Mouse (Mus musculus): Measurements from ENCODE around the gene Usp46. TPM values are rescaled to one million over a fixed set of nuclear protein-coding genes. Genes with fewer than 3 reads are reported as not detected.
A peak's percentile ranks its signal among the peaks of the same experiment; 100 is the strongest.

Gene Usp46
- total and polyA plus RNA-seq, 2 experiments from 2014 or later = 37.6 to 62.0 TPM

- Histone ChIP-seq H3K9ac (no peak overlapping the region), H3K9me3 (ENCODE audit: low read length) (no peaks in the 10 kb centered on the region), H3K4me3 (ENCODE audit: low read depth, low read length) (no peak overlapping the region), H3K36me3 (ENCODE audit: insufficient read depth) (peaks cover 9% of the 10 kb centered on the region; the same call in 1 of the 2 replicates), H3K27ac (ENCODE audit: low read depth, low read length) (no peak overlapping the region), H3K4me1 (ENCODE audit: insufficient read depth) (no peaks in the 10 kb centered on the region), H3K4me2 (ENCODE audit: low read depth) (no peak overlapping the region), H3K27me3 (ENCODE audit: insufficient read depth, low read length) (no peaks in the 10 kb centered on the region)
- DNase-seq (no peak), ATAC-seq (no peak)
- TF ChIP-seq CTCF (IDR thresholded peaks at IDR 0.05; ENCODE audit: low read depth) = no peak
- 84% methylated on average over 25 of the region's 25 CpGs for WGBS
Measured at GRCm38 (mm10) chr5:74028691-74029479, 39.3 kb downstream of the Usp46 start.

GRCm38 (mm10) chr5:74028221-74028620 is 40.0 kb downstream of the Usp46 start:
- DNase-seq = no peak

GRCm38 (mm10) chr5:74020506-74020905 is 47.7 kb downstream of the Usp46 start:
- 92% methylated on average over 4 of the region's 4 CpGs for WGBS
- H3K9ac ChIP-seq = no peak overlapping the region
- TF ChIP-seq CTCF (IDR thresholded peaks at IDR 0.05; ENCODE audit: low read depth) = no peak
- H3K36me3 ChIP-seq (ENCODE audit: insufficient read depth) = no peaks in the 10 kb centered on the region
- no peak overlapping the region for H3K4me3 ChIP-seq (ENCODE audit: low read depth, low read length)
- no peaks in the 10 kb centered on the region for H3K27me3 ChIP-seq (ENCODE audit: insufficient read depth, low read length)
- 0 out of 2 replicates have a peak, but pooled peaks cover 11% of the 10 kb centered on the region for H3K4me1 ChIP-seq (ENCODE audit: insufficient read depth)
- no peak overlapping the region for H3K4me2 ChIP-seq (ENCODE audit: low read depth)
- ATAC-seq (no peak), DNase-seq (no peak)
- no peaks in the 10 kb centered on the region for H3K9me3 ChIP-seq (ENCODE audit: low read length)
- H3K27ac ChIP-seq (ENCODE audit: low read depth, low read length) = no peak overlapping the region

More at GRCm38 (mm10) chr5:74028221-74028620, 40.0 kb downstream of the Usp46 start:
- Histone ChIP-seq H3K4me3 (ENCODE audit: low read depth, low read length) (no peak overlapping the region), H3K9me3 (ENCODE audit: low read length) (no peaks in the 10 kb centered on the region), H3K4me2 (ENCODE audit: low read depth) (no peak overlapping the region), H3K27me3 (ENCODE audit: insufficient read depth, low read length) (no peaks in the 10 kb centered on the region), H3K36me3 (ENCODE audit: insufficient read depth) (peaks cover 9% of the 10 kb centered on the region; the same call in 1 of the 2 replicates), H3K9ac (no peak overlapping the region), H3K27ac (ENCODE audit: low read depth, low read length) (no peak overlapping the region), H3K4me1 (ENCODE audit: insufficient read depth) (no peaks in the 10 kb centered on the region)
- no peak for ATAC-seq
- 74% methylated on average over 2 of the region's 2 CpGs for WGBS
- no peak for TF ChIP-seq CTCF (IDR thresholded peaks at IDR 0.05; ENCODE audit: low read depth)

- Histone ChIP-seq H3K27ac (ENCODE audit: low read depth, low read length) (peak overlapping the region; percentile 72; the same call in 1 of the 2 replicates), H3K4me1 (ENCODE audit: insufficient read depth) (0 out of 2 replicates have a peak, but pooled peaks cover 11% of the 10 kb centered on the region), H3K9me3 (ENCODE audit: low read length) (no peaks in the 10 kb centered on the region), H3K9ac (no peak overlapping the region), H3K4me2 (ENCODE audit: low read depth) (no peak overlapping the region), H3K4me3 (ENCODE audit: low read depth, low read length) (no peak overlapping the region), H3K27me3 (ENCODE audit: insufficient read depth, low read length) (no peaks in the 10 kb centered on the region), H3K36me3 (ENCODE audit: insufficient read depth) (peaks cover 6% of the 10 kb centered on the region)
- 40% methylated on average over 8 of the region's 8 CpGs for WGBS
- ATAC-seq (peak; percentile 66), DNase-seq (peak; percentile 41)
- no peak for TF ChIP-seq CTCF (IDR thresholded peaks at IDR 0.05; ENCODE audit: low read depth)
Measured at GRCm38 (mm10) chr5:74018870-74019565, 49.2 kb downstream of the Usp46 start.

GRCm38 (mm10) chr5:74017488-74017887 is 50.7 kb downstream of the Usp46 start:
- Histone ChIP-seq H3K36me3 (ENCODE audit: insufficient read depth) (peaks cover 6% of the 10 kb centered on the region), H3K27ac (ENCODE audit: low read depth, low read length) (no peak overlapping the region), H3K27me3 (ENCODE audit: insufficient read depth, low read length) (no peaks in the 10 kb centered on the region), H3K4me3 (ENCODE audit: low read depth, low read length) (no peak overlapping the region), H3K9me3 (ENCODE audit: low read length) (no peaks in the 10 kb centered on the region), H3K4me1 (ENCODE audit: insufficient read depth) (0 out of 2 replicates have a peak, but pooled peaks cover 11% of the 10 kb centered on the region), H3K9ac (no peak overlapping the region), H3K4me2 (ENCODE audit: low read depth) (no peak overlapping the region)
- ATAC-seq (no peak), DNase-seq (no peak)
- WGBS = 75% methylated on average over 5 of the region's 5 CpGs
- TF ChIP-seq CTCF (IDR thresholded peaks at IDR 0.05; ENCODE audit: low read depth) = no peak

- no peak for TF ChIP-seq CTCF (IDR thresholded peaks at IDR 0.05; ENCODE audit: low read depth)
- ATAC-seq (no peak), DNase-seq (no peak)
- no peak overlapping the region for H3K9ac ChIP-seq
- H3K4me1 ChIP-seq (ENCODE audit: insufficient read depth) = no peaks in the 10 kb centered on the region
- H3K9me3 ChIP-seq (ENCODE audit: low read length) = no peaks in the 10 kb centered on the region
- H3K27ac ChIP-seq (ENCODE audit: low read depth, low read length) = no peak overlapping the region
- 90% methylated on average over 10 of the region's 10 CpGs for WGBS
- H3K4me3 ChIP-seq (ENCODE audit: low read depth, low read length) = no peak overlapping the region
- peaks cover 6% of the 10 kb centered on the region for H3K36me3 ChIP-seq (ENCODE audit: insufficient read depth)
- H3K27me3 ChIP-seq (ENCODE audit: insufficient read depth, low read length) = no peaks in the 10 kb centered on the region
- H3K4me2 ChIP-seq (ENCODE audit: low read depth) = no peak overlapping the region
Measured at GRCm38 (mm10) chr5:74011629-74012028, 56.6 kb downstream of the Usp46 start.
